Mouse (Mus musculus) liver, embryonic 14.5 days (tissue): ENCODE measurements around the gene Rplp1. TPM values are rescaled to one million over a fixed set of nuclear protein-coding genes. Genes with fewer than 3 reads are reported as not detected.
A peak's percentile ranks its signal among the peaks of the same experiment; 100 is the strongest.

Experiments
- ATAC-seq: fragments of 200-750 bp; cut with Nextera tagmentation; 2 replicates; pipeline ENCODE4 v1.8.0; 2017; ENCODE audit warnings: moderate number of reproducible peaks, mild to moderate bottlenecking, moderate library complexity; ENCODE audit not compliant: insufficient read depth
- DNase-seq, 3 experiments: peaks; one replicate each; pipeline ENCODE4 v3.0.0-alpha.2; 2012 to 2013; ENCODE audit warnings: low read depth in 3 of 3, low spot score in 3 of 3
- H3K27ac ChIP-seq: fragments of 300-500 bp; sonication (generic); 2 replicates; pipeline ENCODE4 v1.5.1; 2014; ENCODE audit warnings: moderate library complexity, mild to moderate bottlenecking, control low read depth, inconsistent platforms
- H3K27me3 ChIP-seq: fragments of 300-500 bp; sonication (generic); 2 replicates; pipeline ENCODE4 v1.6.1; 2014; ENCODE audit warnings: mild to moderate bottlenecking, low read length, moderate library complexity; ENCODE audit not compliant: control insufficient read depth, insufficient read depth
- H3K36me3 ChIP-seq: fragments of 300-500 bp; sonication (generic); replicated peaks from 2 replicates; pipeline ENCODE4 v1.6.1; 2014; ENCODE audit warnings: low read depth; ENCODE audit not compliant: control insufficient read depth, insufficient read depth
- H3K4me1 ChIP-seq, 2 experiments: fragments of 200-500 bp in 1 of 2; fragments of 300-500 bp in 1 of 2; sonication (generic) in 1 of 2; replicated peaks; 2 replicates each; pipeline ENCODE4 v1.6.1; 2012 to 2014; ENCODE audit warnings: antibody characterized with exemption in 1 of 2, inconsistent platforms in 1 of 2, low read length in 1 of 2; ENCODE audit not compliant: control insufficient read depth in 2 of 2, insufficient read depth in 2 of 2
- H3K4me2 ChIP-seq: fragments of 300-500 bp; sonication (generic); 2 replicates; pipeline ENCODE4 v1.6.1; 2014; ENCODE audit warnings: low read depth, mild to moderate bottlenecking, control low read depth, moderate library complexity
- H3K4me3 ChIP-seq, 2 experiments: fragments of 200-500 bp in 1 of 2; fragments of 300-500 bp in 1 of 2; sonication (generic) in 1 of 2; 2 replicates each; pipeline ENCODE4 v1.5.1; 2012 to 2014; ENCODE audit warnings: low read depth in 2 of 2, low read length in 2 of 2, mild to moderate bottlenecking in 2 of 2, control low read depth in 1 of 2, inconsistent platforms in 1 of 2, moderate library complexity in 1 of 2; ENCODE audit not compliant: insufficient read depth in 1 of 2
- H3K9ac ChIP-seq: fragments of 300-500 bp; sonication (generic); replicated peaks from 2 replicates; pipeline ENCODE4 v1.6.1; 2014; ENCODE audit warnings: mild to moderate bottlenecking, control low read depth, moderate library complexity
- H3K9me3 ChIP-seq: fragments of 300-500 bp; sonication (generic); 2 replicates; pipeline ENCODE4 v1.6.1; 2016; ENCODE audit warnings: low read length, mixed read lengths; ENCODE audit not compliant: control insufficient read depth
- CTCF ChIP-seq: IDR thresholded peaks from 2 replicates; pipeline ENCODE4 v1.5.1; 2016; ENCODE audit warnings: antibody characterized with exemption, low read depth, control low read depth
- EP300 ChIP-seq: IDR thresholded peaks from 2 replicates; pipeline ENCODE4 v1.6.1; 2016; ENCODE audit warnings: antibody characterized with exemption, low read depth
- WGBS: fragments of 180-500 bp; shearing (Covaris S2); extraction: QIAGEN DNeasy Blood & Tissue Kit; methylation state at CpG from one replicate; pipeline ENCODE4 v1.1.7; 2014; ENCODE audit not compliant: insufficient replicate concordance; 5-methylcytosine and 5-hydroxymethylcytosine counted together
- polyA plus RNA-seq, 2 experiments: library from polyadenylated mRNA; depleted of rRNA in 1 of 2; stranded (reverse) in 1 of 2; unstranded in 1 of 2; fragments of >200 nt; fragmentation: Nextera tagmentation in 1 of 2; extraction: Ambion mirVana in 1 of 2; gene quantifications; 2 replicates each; pipeline versions ENCODE4 v1.2.1 to v1.2.3; 2012 to 2014

Gene Rplp1
- polyA plus RNA-seq, 2 experiments: 1,562 to 6,111 TPM

GRCm38 (mm10) chr9:61945973-61946611 is 31.8 kb upstream of the Rplp1 start:
- Histone ChIP-seq H3K4me1 (peaks cover 13 to 19% of the 10 kb centered on the region in 2 experiments), H3K9ac (peak overlapping the region; percentile 77), H3K36me3 (peaks cover 37% of the 10 kb centered on the region), H3K27me3 (no peaks in the 10 kb centered on the region; the same call in 1 of the 2 replicates), H3K9me3 (no peaks in the 10 kb centered on the region), H3K4me2 (peak overlapping the region; percentile 54), H3K4me3 (peak overlapping the region; percentile 76 to 83), H3K27ac (peak overlapping the region; percentile 46)
- no peak for TF ChIP-seq CTCF
- peak; percentile 27; the same call in 1 of the 2 replicates for TF ChIP-seq EP300
- 0% methylated on average over 37 of the region's 38 CpGs for WGBS
- peak; percentile 78 for ATAC-seq
- DNase-seq: peak; percentile 52 to 59 (median 54)

DNA sequence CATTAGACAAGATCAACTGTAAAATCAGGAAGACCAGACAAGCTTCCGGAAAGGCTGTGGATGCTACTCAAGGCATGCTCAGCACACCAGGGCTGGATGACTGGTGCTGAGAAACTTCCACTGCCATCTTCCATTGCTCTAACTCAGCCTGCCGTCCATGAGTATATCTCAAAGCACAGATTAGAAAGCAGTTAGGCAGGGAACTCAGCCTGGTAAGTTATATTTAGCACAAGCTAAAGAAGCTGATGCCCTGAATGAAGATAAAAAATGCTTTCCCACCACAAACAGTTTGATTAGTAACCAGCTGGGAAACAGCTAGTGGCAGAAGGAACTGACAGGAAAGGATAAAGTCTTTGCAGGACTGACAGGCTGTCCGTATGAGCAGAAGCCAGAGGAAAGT is 26.7 kb upstream of the Rplp1 start:
- H3K4me2 ChIP-seq: no peak overlapping the region
- no peaks in the 10 kb centered on the region for H3K27me3 ChIP-seq
- ATAC-seq (no peak), DNase-seq (no peak)
- no peak overlapping the region for H3K27ac ChIP-seq
- no peaks in the 10 kb centered on the region for H3K9me3 ChIP-seq
- no peak overlapping the region for H3K9ac ChIP-seq
- peaks cover 85% of the 10 kb centered on the region for H3K36me3 ChIP-seq
- H3K4me1 ChIP-seq: peaks cover 3 to 13% of the 10 kb centered on the region in 2 experiments; a peak in 3 of 4 replicates
- 41% methylated on average over 3 of the region's 3 CpGs for WGBS
- no peak overlapping the region for H3K4me3 ChIP-seq
- TF ChIP-seq EP300: peak; percentile 36; the same call in 1 of the 2 replicates
- no peak for TF ChIP-seq CTCF

GRCm38 (mm10) chr9:61933333-61933732 is 19.0 kb upstream of the Rplp1 start:
- Histone ChIP-seq H3K27me3 (no peaks in the 10 kb centered on the region), H3K9ac (no peak overlapping the region), H3K4me3 (no peak overlapping the region), H3K36me3 (peaks cover 96% of the 10 kb centered on the region), H3K9me3 (no peaks in the 10 kb centered on the region), H3K4me1 (peaks cover 0 to 2% of the 10 kb centered on the region in 2 experiments; a peak in 1 of 4 replicates), H3K4me2 (no peak overlapping the region), H3K27ac (no peak overlapping the region)
- DNase-seq (no peak), ATAC-seq (no peak)
- TF ChIP-seq CTCF: no peak
- no peak for TF ChIP-seq EP300
- WGBS: 56% methylated on average over 2 of the region's 2 CpGs

DNA sequence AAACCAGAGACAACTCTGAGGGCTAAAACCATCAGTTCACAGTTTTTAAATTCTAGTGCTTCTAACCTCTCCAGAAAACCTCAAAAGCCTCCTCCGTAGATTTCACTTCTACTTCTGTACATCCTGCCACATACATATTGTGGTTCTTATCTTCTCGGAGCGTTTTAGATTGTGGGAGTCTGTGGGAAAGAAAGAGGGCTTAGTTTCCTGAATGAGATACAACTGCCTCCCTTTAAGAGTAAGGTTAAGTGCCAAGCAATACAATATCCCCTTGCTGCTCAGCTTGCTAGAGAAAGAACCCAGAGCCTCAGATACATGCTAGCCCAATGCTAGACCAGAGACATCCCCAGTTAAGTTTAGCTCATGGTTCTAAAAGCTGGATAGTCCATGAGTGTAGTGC is 17.7 kb upstream of the Rplp1 start:
- Histone ChIP-seq H3K27ac (no peak overlapping the region), H3K4me1 (peaks cover 0 to 2% of the 10 kb centered on the region in 2 experiments; a peak in 1 of 4 replicates), H3K4me3 (no peak overlapping the region), H3K36me3 (peaks cover 97% of the 10 kb centered on the region), H3K9me3 (no peaks in the 10 kb centered on the region), H3K4me2 (no peak overlapping the region), H3K27me3 (no peaks in the 10 kb centered on the region), H3K9ac (no peak overlapping the region)
- no peak for DNase-seq
- TF ChIP-seq EP300: no peak
- no peak for TF ChIP-seq CTCF
- WGBS: 17% methylated on average over 3 of the region's 3 CpGs
- no peak for ATAC-seq

DNA sequence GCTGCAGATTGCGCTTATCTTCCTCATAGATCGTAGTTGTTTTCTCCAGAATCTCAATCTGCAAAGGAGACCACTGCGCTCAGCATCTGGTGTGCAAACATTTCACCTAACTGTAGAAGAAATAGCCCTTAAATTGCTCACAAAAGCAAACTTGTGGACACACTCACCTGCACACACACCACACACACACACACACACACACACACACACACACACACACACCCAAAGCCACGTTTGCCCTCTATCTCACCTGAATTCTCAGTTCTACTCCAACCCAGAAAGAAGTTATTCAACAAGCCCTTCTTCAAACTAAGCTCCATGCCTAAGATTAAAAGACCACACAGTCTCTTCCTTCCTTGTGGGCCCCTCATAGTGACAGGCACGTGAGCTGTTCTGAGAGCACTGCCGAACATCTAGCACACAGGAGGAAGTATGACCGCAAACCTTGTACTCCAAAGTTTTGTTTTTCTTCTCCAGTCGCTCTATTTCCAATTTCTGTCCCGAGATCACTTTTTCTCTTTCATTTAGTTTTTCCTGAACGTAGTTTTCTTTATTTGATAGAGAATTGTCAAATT is 10.8 kb upstream of the Rplp1 start:
- H3K9ac ChIP-seq: no peak overlapping the region
- no peak for ATAC-seq
- H3K27me3 ChIP-seq: no peaks in the 10 kb centered on the region
- no peak overlapping the region for H3K4me3 ChIP-seq
- peaks cover 3 to 7% of the 10 kb centered on the region in 2 experiments; a peak in 3 of 4 replicates for H3K4me1 ChIP-seq
- no peak for DNase-seq
- TF ChIP-seq EP300: no peak
- no peak for TF ChIP-seq CTCF
- H3K36me3 ChIP-seq: peaks cover 99% of the 10 kb centered on the region
- no peak overlapping the region for H3K4me2 ChIP-seq
- 42% methylated on average over 10 of the region's 10 CpGs for WGBS
- no peaks in the 10 kb centered on the region for H3K9me3 ChIP-seq
- no peak overlapping the region for H3K27ac ChIP-seq
